Mouse (Mus musculus) embryo, embryonic 9.5 days (tissue): ENCODE measurements around the gene Dnase1l2.
A peak's percentile ranks its signal among the peaks of the same experiment; 100 is the strongest.

ENCODE experiments used
- DNase-seq: peaks from one replicate; pipeline ENCODE4 v3.0.0-alpha.2; 2017; ENCODE audit errors: extremely low spot score

The Dnase1l2 gene

DNA sequence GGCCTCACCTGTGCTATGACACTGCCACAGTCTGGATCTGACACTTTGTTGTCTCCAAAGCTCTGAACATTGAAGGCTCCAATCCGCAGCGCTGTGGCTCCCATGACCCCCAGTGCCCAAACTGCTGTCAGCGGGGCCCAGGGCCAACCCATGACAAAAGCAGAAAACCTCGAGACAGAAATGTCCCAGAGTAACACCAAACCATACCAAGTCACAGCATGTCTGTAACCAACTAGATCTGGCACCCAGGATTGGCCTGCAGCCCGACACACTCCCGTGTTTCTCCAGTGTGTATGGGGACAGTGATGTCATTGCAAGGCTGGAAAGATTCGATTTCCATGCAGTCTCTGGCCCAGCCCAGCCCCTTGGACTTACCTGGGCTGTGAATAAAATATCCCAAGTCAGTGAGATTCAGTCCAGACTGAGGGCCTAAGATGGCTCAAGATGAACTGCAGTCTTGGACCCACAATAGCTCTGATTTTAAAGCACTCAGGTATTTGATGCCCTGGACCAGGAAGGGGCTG lies at the start of gene Dnase1l2:
Dnase1l2 (minus strand) TSS at position 474 of the 524 bp plus-strand sequence.
- DNase-seq = no peak

DNA sequence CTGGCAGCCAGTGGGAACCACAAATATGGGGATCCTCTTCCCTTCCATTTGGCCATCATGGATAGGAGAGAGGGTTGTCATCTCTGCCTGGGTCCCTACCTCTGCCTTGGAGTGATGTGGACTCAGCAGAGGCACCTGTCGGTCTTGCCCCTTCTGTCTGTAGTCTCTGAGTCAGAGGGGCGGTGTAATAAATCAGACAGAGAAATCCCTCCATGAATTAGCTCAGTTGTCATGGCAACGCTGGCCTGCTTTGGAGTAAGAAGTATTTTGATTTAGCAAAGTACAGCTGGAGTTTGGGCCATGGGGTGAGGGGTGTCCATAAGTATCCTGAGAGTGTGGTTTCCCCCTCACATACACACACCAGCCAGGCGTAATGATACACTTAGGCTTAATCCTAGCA lies 47.5 kb upstream of the Dnase1l2 start:
- no peak for DNase-seq

DNA sequence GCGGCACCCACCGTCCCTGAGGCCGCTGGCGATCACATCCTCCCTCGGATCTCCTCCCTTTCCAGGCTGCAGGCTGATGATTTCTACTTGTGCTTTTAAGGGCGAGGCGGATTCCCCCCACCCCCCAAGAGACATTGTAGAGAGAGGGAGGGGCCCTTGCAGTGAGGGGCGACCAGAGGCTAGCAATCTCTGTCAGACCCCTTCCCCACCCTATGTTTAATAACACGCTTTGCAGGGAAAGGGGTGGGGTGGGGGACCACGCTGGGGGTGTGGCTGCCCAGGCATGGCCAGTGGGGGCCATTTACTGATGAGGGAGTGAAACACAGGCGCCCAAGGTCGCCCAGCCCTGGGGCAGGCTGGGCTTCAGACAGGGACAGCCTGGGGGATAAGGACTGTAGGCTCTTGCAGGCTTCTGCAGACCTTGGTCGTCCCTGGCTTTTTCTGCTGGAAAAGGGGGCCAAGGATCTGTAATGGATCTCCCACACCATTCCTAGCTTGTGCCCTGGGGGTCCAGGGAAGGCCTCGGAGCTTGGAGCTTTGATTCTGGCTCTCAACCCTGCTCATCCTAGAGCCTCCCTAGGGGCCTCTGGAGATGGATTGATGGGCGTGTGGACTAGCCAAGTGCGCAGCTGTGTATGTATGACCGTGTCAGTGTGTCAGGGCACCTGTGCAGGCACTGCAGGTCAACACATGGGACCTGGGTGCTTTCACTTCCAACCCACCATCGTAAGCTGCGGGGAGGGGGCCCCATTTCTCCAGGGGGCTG lies 46.5 kb upstream of the Dnase1l2 start:
- DNase-seq = no peak

DNA sequence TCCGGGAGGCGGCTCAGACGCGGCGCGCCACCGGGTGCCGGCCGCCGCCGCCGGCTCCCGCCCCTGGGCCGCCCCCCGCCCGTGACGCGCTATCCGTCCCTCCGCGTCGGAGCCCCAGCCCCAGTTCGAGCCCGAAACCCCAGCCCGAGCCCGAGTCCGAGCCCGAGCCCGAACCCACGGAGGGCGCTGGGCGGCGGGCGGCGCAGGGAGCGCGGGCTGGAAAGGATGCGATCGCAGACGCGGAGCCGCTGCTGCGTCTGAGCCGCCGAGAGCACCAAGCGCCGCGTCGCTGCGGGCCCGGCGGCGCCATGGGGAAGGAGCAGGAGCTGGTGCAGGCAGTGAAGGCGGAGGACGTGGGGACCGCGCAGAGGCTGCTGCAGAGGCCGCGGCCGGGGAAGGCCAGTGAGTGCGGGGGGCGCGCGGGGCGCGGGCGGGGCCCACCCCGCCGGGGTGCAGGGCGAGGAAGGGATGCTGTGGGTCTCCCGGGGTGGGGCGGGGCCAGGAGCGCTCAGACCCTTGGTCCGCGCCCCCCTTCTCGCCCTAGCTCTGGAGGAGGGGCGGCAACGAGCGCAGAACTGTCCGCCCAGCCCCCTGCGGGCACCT lies 45.9 kb upstream of the Dnase1l2 start:
- DNase-seq = peak; percentile 60

DNA sequence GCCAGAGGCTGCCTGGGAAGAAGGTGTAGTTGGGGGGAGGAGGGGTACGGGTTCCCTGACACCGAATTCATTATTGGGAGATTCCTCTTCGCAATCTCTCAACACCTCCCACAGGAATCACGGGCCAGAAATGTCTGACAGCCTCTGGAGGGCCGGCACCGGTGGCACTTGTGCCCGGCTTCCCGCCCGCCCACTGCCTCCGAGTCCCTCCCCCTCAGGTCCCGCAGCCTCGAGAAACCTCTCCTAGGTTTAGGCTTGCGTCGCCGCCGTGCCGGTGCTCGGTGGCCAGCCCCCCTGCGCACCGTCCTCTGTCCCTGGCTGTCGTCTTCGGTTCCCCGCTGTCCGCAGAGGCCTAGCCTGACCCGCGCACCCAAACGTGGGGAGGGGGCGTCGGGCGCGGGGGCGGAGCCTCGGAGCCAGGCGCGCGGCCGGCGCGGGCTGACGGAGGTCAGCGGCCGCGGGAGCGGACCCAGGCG lies 45.3 kb upstream of the Dnase1l2 start, which contains the start of gene Caskin1:
Caskin1 (plus strand) TSS at position 416 of the 476 bp plus-strand sequence.
- no peak for DNase-seq

DNA sequence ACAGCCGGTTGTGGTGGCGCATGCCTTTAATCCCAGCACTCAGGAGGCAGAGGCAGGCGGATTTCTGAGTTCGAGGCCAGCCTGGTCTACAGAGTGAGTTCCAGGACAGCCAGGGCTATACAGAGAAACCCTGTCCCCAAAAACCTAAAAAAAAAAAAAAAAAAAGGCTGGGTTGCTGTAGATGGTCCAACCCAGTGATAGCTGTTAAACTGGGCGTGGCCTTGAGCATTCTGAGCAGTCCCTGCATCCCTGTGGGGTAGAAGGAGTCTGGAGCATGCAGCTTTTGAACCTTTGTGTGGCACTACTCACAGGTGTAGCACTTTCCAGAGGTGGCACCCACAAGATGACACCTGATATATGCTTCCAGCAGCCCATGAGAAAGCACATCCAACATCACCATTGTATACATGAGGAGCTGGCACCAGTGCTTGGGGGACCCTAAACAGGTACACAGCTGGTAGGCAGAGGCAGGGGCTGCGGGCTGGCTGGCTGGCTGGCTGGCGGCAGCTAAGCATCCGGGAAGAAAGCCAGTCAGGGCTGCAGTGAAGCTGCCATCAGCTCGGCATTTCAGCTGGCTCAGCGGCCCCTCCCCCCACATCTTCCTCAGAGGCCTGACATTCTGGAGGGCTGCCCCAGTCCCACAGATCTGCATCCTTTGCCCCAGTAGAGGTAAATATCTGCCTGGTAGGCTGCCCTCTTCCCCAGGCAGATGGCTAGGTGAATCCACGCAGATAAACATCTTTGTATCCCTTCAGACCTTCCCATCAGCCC lies 42.4 kb upstream of the Dnase1l2 start:
- no peak for DNase-seq

DNA sequence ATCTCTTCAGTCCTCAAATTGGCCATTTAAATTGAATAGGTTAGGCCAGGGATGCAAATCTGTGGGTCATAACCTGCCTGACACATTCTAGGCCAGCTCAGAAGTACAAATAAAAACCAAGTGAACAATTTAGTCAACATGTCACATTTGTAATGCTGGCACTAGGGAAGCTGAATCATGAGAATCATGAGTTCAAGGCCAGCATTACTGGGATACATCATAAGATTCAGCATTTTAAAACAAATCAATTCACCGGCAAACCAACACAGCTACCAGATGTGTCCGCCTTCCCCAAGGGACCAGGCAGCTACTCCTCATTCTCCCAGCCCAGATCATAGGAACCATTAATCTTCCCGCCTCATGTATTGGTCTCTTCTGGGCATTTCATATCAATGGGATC lies 40.6 kb upstream of the Dnase1l2 start:
- no peak for DNase-seq

DNA sequence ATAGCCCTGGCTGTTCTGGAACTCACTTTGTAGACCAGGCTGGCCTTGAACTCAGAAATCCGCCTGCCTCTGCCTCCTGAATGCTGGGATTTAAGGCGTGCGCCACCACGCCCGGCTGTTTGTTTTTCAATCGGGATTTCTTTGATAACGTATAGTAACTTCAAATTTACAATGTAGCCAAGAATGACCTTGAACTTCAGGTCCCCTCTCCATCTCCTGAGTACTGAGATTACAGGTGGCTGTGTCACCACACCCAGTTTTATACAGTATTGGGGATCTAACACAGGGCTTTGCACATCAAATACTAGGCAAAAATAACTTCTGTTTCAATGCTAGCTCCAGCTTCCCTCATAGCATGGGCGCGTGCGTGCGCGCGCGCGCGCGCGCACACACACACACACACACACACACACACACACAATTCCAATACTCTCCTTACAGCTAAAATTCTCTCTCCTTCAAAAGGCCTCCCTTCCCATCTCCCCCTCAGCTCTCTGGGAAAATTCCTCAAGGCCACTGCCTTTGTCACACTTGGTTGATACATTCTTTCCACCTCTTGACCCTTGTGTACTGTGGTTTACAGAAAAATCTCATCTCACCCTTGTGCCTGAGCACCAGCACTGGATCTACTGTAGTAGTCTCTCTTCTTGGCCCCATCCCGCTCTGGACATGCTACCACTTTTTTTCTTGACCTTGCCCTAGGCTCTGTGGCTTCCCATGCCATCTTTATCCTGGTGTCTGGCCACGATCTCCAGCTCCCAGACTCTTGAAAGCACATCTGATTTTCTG lies 38.3 kb upstream of the Dnase1l2 start:
- no peak for DNase-seq

DNA sequence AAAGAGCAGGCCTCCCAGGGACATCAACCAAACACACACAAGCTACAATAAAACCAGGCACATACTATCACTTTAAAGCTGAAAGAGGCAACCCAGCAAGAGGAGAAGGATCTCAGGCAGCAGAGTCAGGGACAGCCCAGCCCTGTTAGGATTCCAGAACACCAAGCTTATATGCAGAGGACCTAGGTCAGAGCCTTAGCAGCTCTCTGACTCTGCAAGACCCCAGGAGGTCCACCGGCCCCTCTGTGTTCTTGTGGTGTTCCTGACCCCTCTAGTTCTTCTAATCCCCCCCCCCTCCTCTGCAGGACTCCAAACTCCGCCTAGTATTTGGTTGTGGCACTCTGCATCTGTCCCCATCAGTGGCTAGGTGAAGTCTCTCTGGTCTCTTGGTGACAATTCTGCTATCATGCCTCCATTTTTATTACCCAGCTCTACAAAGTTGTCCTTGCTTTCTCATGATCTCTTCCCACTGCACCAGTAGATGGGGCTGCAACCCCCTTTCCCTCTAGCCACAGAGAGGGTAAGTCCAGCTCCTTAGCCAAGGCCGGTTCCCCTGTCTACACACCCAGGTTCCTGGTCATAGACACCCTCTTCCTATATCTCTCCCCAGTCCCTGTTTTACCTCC lies 37.4 kb upstream of the Dnase1l2 start:
- no peak for DNase-seq

DNA sequence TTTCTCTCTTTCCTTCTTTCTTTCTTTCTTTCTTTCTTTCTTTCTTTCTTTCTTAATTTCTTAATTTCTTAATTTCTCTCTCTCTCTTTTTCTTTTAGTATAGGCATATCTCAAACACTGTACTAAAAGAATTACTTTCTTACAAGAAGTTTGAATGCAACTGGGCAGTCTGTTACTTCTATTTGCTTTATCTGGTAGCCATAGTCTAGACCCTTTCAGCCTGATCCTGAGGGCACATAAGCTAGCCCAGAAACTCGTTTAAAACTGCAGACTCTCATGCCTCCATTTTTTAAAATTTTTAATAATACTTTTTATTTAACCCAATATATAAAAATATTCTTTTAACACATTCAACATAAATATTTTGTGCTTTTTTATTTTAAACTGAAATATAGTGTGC lies 36.5 kb upstream of the Dnase1l2 start:
- DNase-seq = no peak

DNA sequence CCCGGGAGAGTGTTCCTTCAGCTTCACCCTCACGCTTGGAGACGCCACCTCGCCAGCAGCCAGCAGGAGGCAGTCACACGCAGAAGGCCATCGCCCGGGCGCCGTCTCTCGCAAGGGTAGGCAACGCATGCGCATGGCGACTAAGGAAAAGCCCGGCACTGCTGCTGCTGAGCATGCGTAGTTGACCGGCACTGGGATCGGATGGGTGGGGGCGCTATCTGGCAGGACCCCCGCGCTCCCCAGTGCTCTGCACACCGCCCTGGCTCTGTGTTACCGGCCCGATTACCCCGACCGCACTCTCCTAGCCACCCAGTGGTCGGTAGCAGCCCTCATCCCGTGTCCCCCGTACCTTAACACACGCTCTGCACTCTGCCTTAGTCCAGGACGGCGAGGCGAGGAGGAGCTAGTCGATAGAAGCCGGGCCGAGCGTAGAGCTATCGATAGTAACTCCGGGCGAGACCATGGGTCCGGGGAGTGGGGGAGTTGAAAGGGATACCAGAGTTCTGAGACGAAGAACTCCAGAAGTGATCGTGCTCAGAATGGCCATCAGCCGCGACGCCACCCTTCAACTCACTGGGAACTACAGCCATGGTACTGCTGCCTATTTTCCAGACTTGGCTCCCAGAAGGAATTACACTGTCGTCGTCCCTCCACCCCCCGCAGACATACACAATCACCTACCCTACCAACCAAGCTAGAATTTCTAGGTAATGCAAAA lies 35.9 kb upstream of the Dnase1l2 start, which contains the start of gene Mlst8:
Mlst8 (minus strand) TSS at position 416 of the 718 bp plus-strand sequence.
- peak; percentile 98 for DNase-seq

DNA sequence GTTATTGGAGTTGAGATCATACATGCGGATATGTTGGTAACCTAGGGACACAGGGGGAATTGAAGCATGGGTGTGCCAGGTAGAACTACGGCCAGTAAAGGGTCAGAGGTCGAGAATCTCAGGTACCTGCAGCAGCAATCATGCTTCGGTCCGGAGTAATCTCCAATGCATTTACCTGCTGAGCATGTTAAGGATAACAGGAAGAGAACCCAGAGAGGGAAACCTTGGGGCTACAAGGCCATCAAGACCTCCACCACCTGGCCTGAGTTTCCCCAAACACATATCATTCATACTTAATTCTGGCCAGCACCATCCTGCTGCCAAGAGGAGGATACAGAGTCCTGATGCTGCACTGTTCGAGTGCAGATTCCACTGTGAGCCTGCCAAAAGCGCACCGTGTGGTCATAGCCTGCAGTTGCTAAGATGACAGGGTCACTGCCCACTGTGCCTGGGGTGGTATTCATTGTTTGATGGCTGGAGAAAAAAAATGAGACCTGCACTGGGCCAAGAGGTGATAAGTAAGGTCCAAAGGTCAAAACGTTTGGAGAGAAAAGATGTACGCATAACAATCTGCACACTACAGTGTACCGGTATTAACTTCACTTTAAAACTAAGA lies 35.2 kb upstream of the Dnase1l2 start:
- no peak for DNase-seq

DNA sequence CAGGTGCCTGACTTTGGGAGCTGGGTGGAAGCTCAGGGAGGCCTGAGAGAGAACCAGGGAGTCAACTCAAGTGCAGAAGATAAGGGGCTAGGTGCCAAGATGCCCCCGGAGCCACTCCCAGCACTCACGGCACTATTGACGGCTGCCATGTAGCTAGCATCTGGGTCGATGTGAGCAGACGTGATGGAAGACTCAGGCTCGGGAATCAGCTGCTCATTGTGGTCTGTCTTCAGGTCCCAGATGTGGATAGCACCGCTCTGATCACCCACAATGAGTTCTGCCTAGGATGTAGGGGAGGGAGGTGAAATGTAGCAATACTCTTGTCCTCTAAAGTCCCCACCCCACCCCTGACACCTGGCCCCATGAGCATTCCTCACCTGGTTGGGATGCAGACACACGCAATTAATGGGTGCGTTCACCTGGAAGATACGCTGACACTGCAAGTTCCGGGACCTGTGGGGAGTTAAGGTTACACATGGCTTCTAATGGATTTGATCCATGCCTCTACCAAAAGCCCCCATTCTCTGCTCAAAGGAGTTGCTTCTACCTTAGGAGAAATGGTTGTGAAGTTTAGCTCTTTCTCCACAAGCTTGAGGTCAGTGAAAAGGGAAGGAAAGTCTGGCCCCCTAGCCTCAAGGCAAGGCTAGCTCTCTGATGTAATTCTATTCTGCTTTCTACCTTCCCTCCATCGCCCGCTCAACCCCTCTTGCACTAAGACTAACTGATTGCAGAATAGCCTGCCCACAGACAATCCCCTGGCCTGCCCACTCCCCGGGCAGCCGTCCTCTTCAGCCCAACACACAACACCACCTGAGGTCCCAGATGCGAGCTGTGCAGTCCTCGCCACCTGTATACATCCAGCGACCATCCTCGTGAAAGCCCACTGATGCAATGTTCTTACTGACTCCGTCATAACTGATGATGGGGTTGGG lies 34.4 kb upstream of the Dnase1l2 start:
- no peak for DNase-seq

DNA sequence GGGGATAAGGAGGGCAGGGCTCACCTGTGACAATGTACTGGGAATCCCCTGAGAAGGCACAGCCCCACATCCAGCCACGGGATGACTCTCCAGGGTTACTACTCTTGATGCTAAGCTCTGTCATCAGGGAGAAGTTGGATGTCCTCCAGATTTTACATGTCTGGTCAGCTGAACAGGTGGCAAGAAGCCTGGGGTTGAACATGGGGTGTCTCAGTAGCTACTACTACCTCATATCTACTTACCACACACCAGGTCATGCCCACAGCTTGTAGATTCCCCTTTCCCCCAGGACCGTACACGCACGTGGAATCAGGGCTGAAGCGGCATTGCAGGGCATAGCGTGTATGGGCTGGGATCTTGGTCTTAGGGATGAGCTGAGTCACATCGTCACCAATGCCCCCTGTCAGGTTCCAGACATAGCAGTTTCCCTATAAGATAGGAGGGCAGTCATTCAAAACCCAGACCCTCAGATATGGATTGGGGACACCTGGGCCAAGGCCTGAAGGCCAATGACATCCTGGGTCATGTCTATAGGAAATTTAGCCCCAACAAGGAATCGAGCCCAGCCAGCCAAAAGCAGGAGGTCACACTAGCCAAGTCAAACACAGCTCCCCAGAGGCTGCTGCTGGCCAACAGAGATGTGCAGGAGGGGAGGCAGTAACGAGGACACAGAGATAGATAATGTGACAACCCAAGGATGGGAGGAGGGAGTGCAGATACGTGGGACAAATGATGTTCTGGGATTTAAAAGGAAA lies 33.3 kb upstream of the Dnase1l2 start:
- DNase-seq = no peak

DNA sequence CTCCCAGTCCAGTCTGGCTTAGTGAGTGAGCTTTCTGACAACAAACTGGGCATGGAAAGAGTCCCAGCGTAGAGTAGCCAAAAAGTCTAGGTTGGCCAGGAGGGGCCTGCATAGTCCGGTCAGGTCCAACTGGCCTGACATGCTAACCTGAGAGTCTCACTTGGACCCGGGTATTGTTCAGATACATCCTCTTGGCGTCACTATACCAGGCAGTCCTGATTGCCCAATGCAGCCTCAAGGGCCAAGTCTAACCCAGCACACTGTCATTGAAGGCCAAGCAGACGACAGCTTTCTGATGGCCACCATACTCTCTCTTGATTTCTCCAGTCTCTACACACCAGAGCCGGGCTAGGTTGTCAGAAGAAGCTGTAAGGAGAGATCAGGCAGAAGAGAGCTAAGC lies 32.7 kb upstream of the Dnase1l2 start:
- DNase-seq = no peak

DNA sequence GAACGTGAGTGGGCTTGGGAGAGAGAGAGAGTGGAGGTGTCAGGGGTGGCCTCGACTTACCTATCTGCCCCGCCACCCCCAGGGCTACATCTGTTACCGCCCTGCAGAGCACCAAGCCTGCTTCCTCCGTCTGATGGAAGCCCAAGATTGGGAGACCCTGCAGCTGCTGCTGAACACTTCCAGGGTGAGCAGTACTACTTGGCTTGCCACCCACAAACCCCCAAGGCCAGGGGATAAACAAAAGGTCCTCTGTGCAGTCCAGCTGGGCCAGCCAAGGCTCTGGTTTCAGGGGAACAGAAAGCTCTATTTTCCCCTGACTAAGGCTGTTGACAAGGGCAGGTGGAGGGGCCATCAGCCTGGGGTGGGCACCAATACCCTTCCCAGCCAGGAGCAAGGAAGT lies 31.7 kb upstream of the Dnase1l2 start:
- DNase-seq = no peak

DNA sequence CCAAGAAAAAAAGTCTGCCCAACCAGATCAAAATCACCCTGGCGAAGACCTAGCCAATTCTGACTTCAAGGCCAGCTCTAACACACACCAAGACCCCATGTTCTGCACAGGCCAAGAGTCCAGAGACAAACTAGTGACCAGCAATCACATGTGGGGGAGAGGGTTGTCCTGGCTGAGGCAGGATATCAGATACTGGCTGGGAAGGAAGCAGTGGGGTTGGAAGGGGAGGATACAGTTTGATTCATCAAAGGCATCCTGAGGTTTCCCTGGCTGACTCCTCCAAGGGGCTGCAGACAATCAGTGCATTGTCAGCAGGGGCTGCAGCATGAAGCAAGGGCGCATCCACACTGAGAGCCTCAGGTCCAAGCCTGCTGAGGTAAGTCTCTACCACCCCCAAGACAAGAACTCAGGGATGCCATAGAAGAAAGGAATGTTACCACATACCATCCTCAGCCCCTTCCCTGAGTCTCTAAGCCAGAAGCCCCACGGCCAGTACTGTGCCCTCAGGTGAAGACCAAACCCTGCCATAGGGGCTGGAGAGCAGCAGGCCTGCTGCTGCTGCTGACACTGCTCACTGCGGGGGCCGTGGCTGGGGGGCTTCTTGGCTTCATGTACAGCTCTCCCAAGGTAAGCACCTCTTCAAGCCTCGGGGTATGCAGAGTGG lies 30.8 kb upstream of the Dnase1l2 start, which contains the start of gene Bricd5:
Bricd5 (plus strand) TSS at position 273 of the 664 bp plus-strand sequence.
- DNase-seq = no peak
